Mouse (Mus musculus) brain, embryonic 18.5 days (tissue): ENCODE data around the gene Shbg.

Experiments
- DNase-seq: peaks from one replicate; pipeline ENCODE4 v3.0.0-alpha.2; 2012; ENCODE audit warnings: low read depth, low spot score

Shbg gene

DNA sequence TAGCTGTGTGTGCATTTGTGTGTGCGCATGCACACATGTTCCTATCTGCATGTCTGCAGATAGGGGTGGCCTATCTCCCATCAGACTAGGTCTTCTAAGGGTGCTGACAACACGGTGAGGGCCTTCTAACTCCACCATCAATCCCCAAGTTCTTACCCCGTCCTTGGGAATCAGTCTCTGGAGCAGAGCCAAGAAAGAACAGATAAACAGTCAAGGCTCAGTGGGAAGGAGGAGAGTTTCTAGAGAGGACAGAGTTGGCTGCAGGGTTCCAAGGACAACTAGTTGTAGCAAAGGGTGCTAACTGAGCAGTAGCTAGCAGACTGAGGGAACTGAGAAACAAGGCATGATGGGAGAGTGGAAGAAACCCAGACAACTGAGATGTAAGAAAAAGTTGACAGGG lies 15.9 kb downstream of the Shbg start:
- DNase-seq, result no peak

DNA sequence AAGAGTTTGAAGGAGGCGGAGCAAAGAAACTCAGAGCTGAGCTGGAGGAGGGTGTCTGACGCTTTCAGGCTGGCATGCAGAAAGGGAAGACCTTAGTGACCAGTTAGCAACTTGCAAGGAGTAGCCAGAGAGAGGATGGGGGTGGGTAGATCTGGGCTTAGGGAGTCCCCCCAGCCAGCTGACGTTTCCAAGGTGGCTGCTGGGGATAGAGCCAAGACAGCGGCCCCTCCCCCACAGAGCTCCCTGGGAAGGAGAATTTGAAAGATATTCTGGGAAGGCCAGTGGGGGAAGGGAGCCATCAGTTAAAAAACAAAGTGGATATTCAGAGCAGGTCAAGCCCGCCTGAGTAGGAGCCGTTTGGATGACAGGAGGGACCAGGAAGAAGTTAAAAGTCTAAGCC lies 17.6 kb downstream of the Shbg start:
- DNase-seq, result no peak

- no peak for DNase-seq
Measured at GRCm38 (mm10) chr11:69599436-69599835, 18.3 kb downstream of the Shbg start.

- no peak for DNase-seq
Measured at GRCm38 (mm10) chr11:69594853-69595252, 22.9 kb downstream of the Shbg start.

DNA sequence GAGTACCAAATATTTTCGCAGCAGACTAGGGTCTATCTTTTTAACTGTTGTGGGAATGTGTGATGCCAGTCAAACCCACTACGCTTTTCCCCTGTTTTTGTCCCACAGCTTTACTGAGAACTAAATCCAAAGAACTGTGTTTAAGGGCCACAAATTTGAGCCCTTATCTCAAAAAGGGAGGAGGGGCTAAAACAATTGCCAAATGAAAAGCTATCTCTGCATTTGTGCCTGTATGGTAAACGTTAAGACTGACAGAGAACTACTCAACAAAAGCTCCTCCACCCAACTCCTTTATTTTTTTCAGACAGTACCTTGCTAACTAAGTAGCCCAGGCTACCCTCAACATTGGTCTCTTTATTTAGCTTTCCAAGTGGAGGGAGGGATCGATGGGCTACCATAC lies 24.9 kb downstream of the Shbg start:
- no peak for DNase-seq

DNA sequence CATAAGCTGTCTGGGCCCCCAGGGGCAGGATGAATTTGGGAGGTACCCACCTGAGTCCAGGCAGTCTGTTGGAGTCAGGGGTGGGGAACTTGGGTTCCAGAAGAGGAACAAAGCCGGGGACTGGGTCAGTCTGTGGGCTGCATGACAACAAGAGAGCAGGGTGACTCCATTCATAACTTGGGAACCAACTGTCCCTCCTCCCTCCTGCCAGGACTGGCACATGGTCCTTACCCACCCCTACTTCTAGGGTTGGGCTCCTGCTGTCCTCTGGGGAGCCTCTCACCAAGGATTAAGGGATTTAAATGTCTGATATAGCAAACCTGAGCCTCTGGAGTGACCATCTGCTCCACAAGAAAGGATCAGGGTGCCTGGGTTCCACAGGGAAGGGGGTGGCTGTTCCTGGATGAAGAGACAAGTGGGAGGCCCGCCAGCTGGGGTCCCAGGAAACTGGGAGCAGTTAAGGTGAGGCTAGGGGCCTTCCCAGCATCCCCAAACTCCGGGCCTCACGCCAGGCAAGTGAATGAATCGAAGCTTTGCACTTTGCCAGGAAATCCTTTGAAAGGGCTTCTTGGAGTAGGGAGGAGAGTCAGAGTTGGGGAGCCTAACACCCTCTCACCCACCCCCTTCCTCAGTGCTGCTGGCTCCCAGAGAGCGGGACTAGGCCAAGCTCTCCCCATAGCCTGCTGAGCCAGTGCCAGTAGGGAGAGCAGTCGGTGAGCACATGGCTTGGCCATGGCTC lies 25.6 kb downstream of the Shbg start:
- no peak for DNase-seq

DNA sequence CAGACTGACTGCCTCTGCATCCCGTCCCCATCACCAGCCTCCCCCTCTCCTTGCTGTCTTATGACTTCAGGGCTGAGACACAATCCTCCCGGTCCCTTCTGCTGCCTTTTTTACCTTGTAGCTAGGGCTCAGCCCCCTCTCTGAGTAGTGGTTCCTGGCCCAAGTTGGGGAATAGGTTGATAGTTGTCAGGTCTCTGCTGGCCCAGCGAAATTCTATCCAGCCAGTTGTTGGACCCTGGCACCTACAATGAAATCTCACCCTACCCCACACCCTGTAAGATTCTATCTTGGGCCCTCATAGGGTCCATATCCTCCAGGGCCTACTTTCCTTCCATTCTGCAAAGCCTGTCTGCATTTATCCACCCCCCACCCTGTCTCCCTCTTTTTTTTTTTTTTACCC lies 26.3 kb downstream of the Shbg start:
- DNase-seq, result no peak

DNA sequence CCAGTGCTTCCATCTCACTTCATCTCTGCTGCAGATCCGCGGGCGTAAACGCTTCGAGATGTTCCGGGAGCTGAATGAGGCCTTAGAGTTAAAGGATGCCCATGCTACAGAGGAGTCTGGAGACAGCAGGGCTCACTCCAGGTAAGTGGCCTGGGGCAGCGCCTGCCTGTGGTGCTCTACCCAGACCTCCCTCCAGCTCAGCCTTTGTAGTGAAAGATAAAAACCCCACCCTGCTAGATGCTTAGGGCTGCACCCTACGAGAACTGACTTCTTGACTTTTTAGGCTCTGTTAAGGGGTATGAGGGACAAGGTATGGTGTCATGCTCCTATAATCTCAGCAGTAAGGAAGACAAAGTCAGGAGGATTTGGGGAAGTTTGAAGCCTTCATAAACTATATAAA lies 27.1 kb downstream of the Shbg start:
- no peak for DNase-seq

GRCm38 (mm10) chr11:69589207-69589834 lies 28.4 kb downstream of the Shbg start:
- DNase-seq, result no peak

- no peak for DNase-seq
Measured at GRCm38 (mm10) chr11:69585718-69586325, 31.9 kb downstream of the Shbg start.

DNA sequence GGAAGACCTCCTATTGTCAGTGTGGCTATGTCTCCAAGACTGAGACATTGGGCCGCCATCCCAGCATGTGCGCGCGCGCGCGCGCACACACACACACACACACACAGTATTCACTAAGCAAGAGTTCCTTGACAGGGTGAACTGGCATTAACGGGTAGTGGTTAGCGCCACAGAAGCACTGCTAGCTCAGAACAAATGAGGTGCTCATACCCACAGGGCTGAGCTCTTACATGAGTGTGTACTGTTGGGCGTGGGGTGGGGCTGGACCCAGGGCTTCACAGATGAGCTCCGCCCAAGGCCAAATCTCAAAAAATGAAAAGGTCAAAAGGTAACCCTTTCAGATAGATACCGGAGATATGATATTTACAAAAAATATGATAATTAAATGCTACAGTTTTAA lies 32.8 kb downstream of the Shbg start:
- DNase-seq, result no peak

- DNase-seq, result no peak
Measured at GRCm38 (mm10) chr11:69584008-69584407, 33.7 kb downstream of the Shbg start.

GRCm38 (mm10) chr11:69582230-69582805 lies 35.4 kb downstream of the Shbg start:
- no peak for DNase-seq

- DNase-seq, result no peak
Measured at GRCm38 (mm10) chr11:69581814-69582213, 35.9 kb downstream of the Shbg start.

DNA sequence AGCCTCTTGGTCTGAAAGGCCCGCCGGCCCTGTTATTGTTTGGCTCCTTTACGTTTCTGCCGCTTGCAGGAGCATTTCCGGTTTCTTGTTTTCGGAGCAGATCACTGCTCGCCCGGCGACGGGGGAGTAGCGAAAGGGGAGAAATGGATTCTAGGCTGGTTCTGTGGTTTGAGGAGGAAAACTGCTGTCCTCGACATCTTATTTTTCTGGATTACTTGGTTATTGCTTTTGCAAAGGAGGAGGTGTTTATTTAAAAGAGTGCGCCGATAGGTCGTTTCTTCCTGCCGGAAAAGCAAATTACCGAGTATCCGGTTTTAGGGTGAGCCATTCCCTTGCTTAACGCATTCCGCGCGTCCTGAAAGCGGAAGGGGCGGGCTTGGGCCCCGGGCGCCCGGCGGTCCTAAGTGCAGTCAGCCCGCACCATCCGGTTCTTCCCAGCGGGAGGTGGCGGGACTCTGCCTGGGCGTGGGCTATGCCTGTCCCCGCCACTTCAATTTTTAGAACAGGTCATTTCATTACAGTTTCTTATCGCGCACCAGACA lies 36.5 kb downstream of the Shbg start:
- peak; percentile 89 for DNase-seq

GRCm38 (mm10) chr11:69580572-69581146 lies 37.0 kb downstream of the Shbg start:
- no peak for DNase-seq

DNA sequence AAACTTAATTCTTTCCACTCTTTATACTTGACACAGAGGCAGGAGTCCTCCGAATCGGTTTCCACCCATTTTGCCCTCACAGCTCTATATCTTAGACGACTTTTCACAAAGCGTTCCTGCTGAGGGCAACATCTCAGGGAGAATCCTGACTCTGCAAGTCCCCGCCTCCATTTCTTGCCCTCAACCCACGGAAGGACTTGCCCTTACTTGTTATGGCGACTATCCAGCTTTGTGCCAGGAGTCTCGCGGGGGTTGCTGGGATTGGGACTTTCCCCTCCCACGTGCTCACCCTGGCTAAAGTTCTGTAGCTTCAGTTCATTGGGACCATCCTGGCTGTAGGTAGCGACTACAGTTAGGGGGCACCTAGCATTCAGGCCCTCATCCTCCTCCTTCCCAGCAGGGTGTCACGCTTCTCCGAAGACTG lies 37.6 kb downstream of the Shbg start, which contains the start of the genes Wrap53 and Trp53:
Wrap53 (minus strand) TSS at position 165 of the 424 bp plus-strand sequence.
Trp53 (plus strand) TSS at position 269 of the 424 bp plus-strand sequence.
- DNase-seq, result peak; percentile 90

GRCm38 (mm10) chr11:69579128-69580017 lies 38.3 kb downstream of the Shbg start:
- peak; percentile 96 for DNase-seq

- no peak for DNase-seq
Measured at GRCm38 (mm10) chr11:69578301-69578700, 39.4 kb downstream of the Shbg start.

GRCm38 (mm10) chr11:69576307-69576706 lies 41.4 kb downstream of the Shbg start:
- no peak for DNase-seq

GRCm38 (mm10) chr11:69575220-69575619 lies 42.5 kb downstream of the Shbg start:
- no peak for DNase-seq
